Mouse (Mus musculus): ENCODE data around the gene Cldn15.
"Not testable (repeated sequence)": the region's sequence is repeated elsewhere in the genome, so short reads cannot be mapped to it uniquely, and the experiment has no call there.

Gene Cldn15

GRCm38 (mm10) chr5:136949551-136950336, 16.7 kb upstream of the Cldn15 start:
- not testable (repeated sequence) for DNase-seq

- no peak for DNase-seq
Measured at GRCm38 (mm10) chr5:136950521-136950920, 15.9 kb upstream of the Cldn15 start.

GRCm38 (mm10) chr5:136952153-136952552, 14.3 kb upstream of the Cldn15 start:
- no peak for DNase-seq

GRCm38 (mm10) chr5:136953015-136953414, 13.4 kb upstream of the Cldn15 start, which contains the start of gene Fis1:
Gene Fis1 (plus strand): TSS chr5:136953275.
- peak; percentile 94 to 96 for DNase-seq

GRCm38 (mm10) chr5:136953440-136953951, 12.9 kb upstream of the Cldn15 start:
- DNase-seq, result peak; percentile 41 to 57

GRCm38 (mm10) chr5:136955622-136956021, 10.8 kb upstream of the Cldn15 start:
- no peak for DNase-seq

GRCm38 (mm10) chr5:136957250-136957649, 9.2 kb upstream of the Cldn15 start:
- no peak for DNase-seq

GRCm38 (mm10) chr5:136958991-136959605, 7.3 kb upstream of the Cldn15 start:
- DNase-seq, result no peak

GRCm38 (mm10) chr5:136960053-136960452, 6.4 kb upstream of the Cldn15 start:
- no peak for DNase-seq

GRCm38 (mm10) chr5:136961334-136961982, 5.0 kb upstream of the Cldn15 start:
- DNase-seq, result peak in 1 of 2 experiments; percentile 26

- peak; percentile 86 to 93 for DNase-seq
Measured at GRCm38 (mm10) chr5:136961983-136962461, 4.4 kb upstream of the Cldn15 start.

- peak; percentile 81 to 83 for DNase-seq
Measured at GRCm38 (mm10) chr5:136962501-136962900, 3.9 kb upstream of the Cldn15 start.

GRCm38 (mm10) chr5:136962966-136963540, 3.4 kb upstream of the Cldn15 start:
- no peak for DNase-seq

- no peak for DNase-seq
Measured at GRCm38 (mm10) chr5:136965210-136965609, 1.2 kb upstream of the Cldn15 start.

GRCm38 (mm10) chr5:136965686-136966085, 730 bp upstream of the Cldn15 start:
- DNase-seq, result no peak

GRCm38 (mm10) chr5:136966861-136967455, 542 bp downstream of the Cldn15 start:
- no peak for DNase-seq

- DNase-seq, result no peak
Measured at GRCm38 (mm10) chr5:136967592-136967991, 1.2 kb downstream of the Cldn15 start.

- peak in 1 of 2 experiments; percentile 51 for DNase-seq
Measured at GRCm38 (mm10) chr5:136970703-136971102, 4.3 kb downstream of the Cldn15 start.

- DNase-seq, result no peak
Measured at GRCm38 (mm10) chr5:136973670-136974069, 7.3 kb downstream of the Cldn15 start.

GRCm38 (mm10) chr5:136977769-136978168, 11.4 kb downstream of the Cldn15 start:
- DNase-seq, result no peak

- DNase-seq, result no peak
Measured at GRCm38 (mm10) chr5:136979762-136980161, 13.3 kb downstream of the Cldn15 start.

- DNase-seq, result no peak
Measured at GRCm38 (mm10) chr5:136980974-136981373, 14.6 kb downstream of the Cldn15 start.

Measured in cerebellum, postnatal 36 days (tissue).